Mouse (Mus musculus): ENCODE results near the gene Astn2.

DNA sequence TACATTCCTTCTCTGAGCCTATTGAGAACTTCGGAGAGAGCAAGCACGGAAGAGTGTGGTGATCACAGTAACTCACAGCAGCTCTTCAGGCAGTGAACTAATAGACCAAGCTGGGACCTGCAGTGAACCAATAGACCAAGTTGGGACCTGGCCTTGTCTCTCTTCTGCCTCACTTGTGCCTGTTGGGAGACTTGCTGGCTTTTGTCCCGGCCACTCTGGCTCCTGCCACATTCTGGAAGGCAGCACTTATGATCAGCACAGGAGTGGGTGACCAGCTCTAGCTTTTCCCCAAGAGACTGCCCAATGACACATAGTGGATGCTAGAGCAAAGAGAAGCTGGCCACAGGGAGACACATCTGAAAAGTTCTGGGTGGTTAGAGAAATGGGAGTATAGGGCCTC lies 597.1 kb downstream of the Astn2 start:
- no peak for TF ChIP-seq POLR2A (IDR thresholded peaks at IDR 0.05; ENCODE audit: borderline replicate concordance, control insufficient read depth, low read depth, low read length)
- TF ChIP-seq CTCF (IDR thresholded peaks at IDR 0.05; ENCODE audit: control insufficient read depth, insufficient read depth, low read length) = no peak

Measured in bone marrow, adult 2 months (tissue).